Comparison of ENCODE assay signal across 12 mouse cellular contexts in the genomic region with DNA sequence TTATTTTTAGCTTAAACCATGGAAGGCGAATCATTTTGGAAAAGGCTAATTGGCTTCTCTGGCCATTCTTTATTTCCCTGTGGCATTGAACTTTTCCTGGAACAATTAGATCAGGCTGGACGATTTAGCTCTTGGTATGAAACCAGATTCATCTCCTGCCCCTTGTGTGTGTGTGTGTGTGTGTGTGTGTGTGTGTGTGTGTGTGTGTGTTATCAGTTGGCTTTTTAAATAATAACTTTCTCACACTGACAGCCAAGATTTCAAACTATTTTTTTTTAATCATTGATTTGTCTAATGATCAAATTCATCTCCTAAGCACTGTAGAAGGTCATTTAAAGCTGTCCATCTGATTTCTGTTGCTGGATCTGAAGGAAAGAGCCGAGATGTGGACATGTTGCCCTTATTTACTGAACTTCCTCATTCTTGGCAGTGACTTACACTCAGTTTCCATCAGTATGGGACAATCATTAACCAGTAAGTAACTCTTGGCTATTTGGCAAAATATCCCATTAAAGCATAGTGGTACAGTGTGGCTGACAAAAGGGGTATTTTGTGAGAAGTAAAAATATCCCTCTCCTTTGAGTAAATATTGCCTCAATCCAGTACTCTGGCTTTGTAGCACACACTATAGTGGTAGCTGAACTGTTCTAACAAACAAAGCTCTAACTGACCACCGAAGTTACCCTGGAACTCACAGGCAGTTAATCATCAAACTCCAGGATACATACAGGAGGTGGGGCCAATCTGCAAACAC.
DNase-seq lines count a peak whose midpoint lies in the region; ATAC-seq and TF ChIP-seq lines count a peak whose summit lies in the region.
"Had no signal": no experiment of that assay in that cellular context is flagged by ENCODE, and none has a peak within 500 bp of the region (broad histone marks: within the 10 kb centered on the region; RNA-seq: fewer than 3 reads in every experiment).

No protein-coding gene starts in this region.

- TF ChIP-seq CTCF in stomach, postnatal 0 days (IDR thresholded peaks at IDR 0.05; ENCODE audit: low read depth) = no peak
- TF ChIP-seq CTCF in forebrain, postnatal 0 days (IDR thresholded peaks at IDR 0.05; ENCODE audit: low read depth) = no peak
- no peak for TF ChIP-seq CTCF in thymus, adult 2 months (IDR thresholded peaks at IDR 0.05; ENCODE audit: borderline replicate concordance, control insufficient read depth, extremely low read depth, insufficient read depth, low read length, poor library complexity)

- TF ChIP-seq POLR2A in thymus, adult 2 months (IDR thresholded peaks at IDR 0.05; ENCODE audit: control insufficient read depth, extremely low read depth, insufficient read depth, low read length, poor library complexity) = no peak

- no peaks in the 10 kb centered on the region for H3K4me1 ChIP-seq in lung, embryonic 15.5 days
- H3K4me1 ChIP-seq in kidney, embryonic 16.5 days (ENCODE audit: insufficient read depth, low read length) = peaks cover 6% of the 10 kb centered on the region; the same call in 1 of the 2 replicates
- H3K4me1 ChIP-seq in liver, embryonic 16.5 days (ENCODE audit: control insufficient read depth, low read depth, low read length) = no peaks in the 10 kb centered on the region; the same call in 1 of the 2 replicates
- no peaks in the 10 kb centered on the region for H3K4me1 ChIP-seq in stomach, postnatal 0 days (replicated peaks; ENCODE audit: control insufficient read depth, insufficient read depth)
- H3K4me1 ChIP-seq in forebrain, postnatal 0 days (ENCODE audit: insufficient read depth) = no peaks in the 10 kb centered on the region
- H3K4me1 ChIP-seq in thymus, adult 2 months (replicated peaks; ENCODE audit: control insufficient read depth, insufficient read depth, low read length) = no peaks in the 10 kb centered on the region
- H3K4me1 ChIP-seq: limb, embryonic 15.5 days had no signal

- DNase-seq in lung, postnatal 10 days = no peak
- DNase-seq in stomach, postnatal 0 days (ENCODE audit: low spot score) = no peak
- no peak for DNase-seq in forebrain, postnatal 0 days
- DNase-seq in thymus, adult 2 months = no peak
- DNase-seq in urinary bladder, postnatal 4 days (ENCODE audit: low spot score in 2 of 2) = no peak
- DNase-seq: cerebellum, postnatal 36 days; midbrain, embryonic 14.5 days had no signal

- no peak overlapping the region for H3K4me2 ChIP-seq in lung, embryonic 15.5 days
- H3K4me2 ChIP-seq in kidney, embryonic 16.5 days (replicated peaks; ENCODE audit: low read depth, low read length) = no peak overlapping the region
- H3K4me2 ChIP-seq in liver, embryonic 16.5 days (ENCODE audit: low read depth, low read length) = no peak overlapping the region
- no peak overlapping the region for H3K4me2 ChIP-seq in stomach, postnatal 0 days (replicated peaks; ENCODE audit: low read depth)
- no peak overlapping the region for H3K4me2 ChIP-seq in forebrain, postnatal 0 days (ENCODE audit: low read depth)
- H3K4me2 ChIP-seq: limb, embryonic 15.5 days had no signal

- H3K9ac ChIP-seq in lung, embryonic 15.5 days = no peak overlapping the region
- H3K9ac ChIP-seq in kidney, embryonic 16.5 days (replicated peaks; ENCODE audit: low read length) = no peak overlapping the region
- H3K9ac ChIP-seq in liver, embryonic 16.5 days (ENCODE audit: low read depth, low read length) = no peak overlapping the region
- H3K9ac ChIP-seq in stomach, postnatal 0 days (ENCODE audit: low read length) = no peak overlapping the region
- no peak overlapping the region for H3K9ac ChIP-seq in forebrain, postnatal 0 days
- H3K9ac ChIP-seq: limb, embryonic 15.5 days had no signal

- TF ChIP-seq EP300 in stomach, postnatal 0 days (optimal IDR thresholded peaks at IDR 0.05) = no peak

- H3K27ac ChIP-seq in lung, embryonic 15.5 days = peak overlapping the region; percentile 47
- H3K27ac ChIP-seq in kidney, embryonic 16.5 days (ENCODE audit: low read length) = peak overlapping the region; percentile 81
- H3K27ac ChIP-seq in liver, embryonic 16.5 days (ENCODE audit: low read length) = no peak overlapping the region
- no peak overlapping the region; the same call in 1 of the 2 replicates for H3K27ac ChIP-seq in stomach, postnatal 0 days (replicated peaks)
- H3K27ac ChIP-seq in forebrain, postnatal 0 days (ENCODE audit: low read depth, low read length) = no peak overlapping the region
- no peak overlapping the region for H3K27ac ChIP-seq in thymus, adult 2 months (ENCODE audit: control insufficient read depth, insufficient read depth, low read length)
- H3K27ac ChIP-seq: limb, embryonic 15.5 days had no signal

- 48% methylated on average over 4 of the region's 4 CpGs for whole genome bisulfite sequencing in lung, embryonic 15.5 days
- WGBS in kidney, embryonic 16.5 days = 47% methylated on average over 4 of the region's 4 CpGs
- 39% methylated on average over 4 of the region's 4 CpGs for WGBS in liver, embryonic 16.5 days (ENCODE audit: insufficient replicate concordance)
- 39% methylated on average over 4 of the region's 4 CpGs for WGBS in stomach, postnatal 0 days
- 67% methylated on average over 4 of the region's 4 CpGs for WGBS in forebrain, postnatal 0 days
- WGBS in thymus, adult 2 months = 74% methylated on average over 4 of the region's 4 CpGs

- no peaks in the 10 kb centered on the region for H3K36me3 ChIP-seq in lung, embryonic 15.5 days
- H3K36me3 ChIP-seq in kidney, embryonic 16.5 days (ENCODE audit: insufficient read depth, low read length) = no peaks in the 10 kb centered on the region
- H3K36me3 ChIP-seq in liver, embryonic 16.5 days (ENCODE audit: control insufficient read depth, insufficient read depth) = no peaks in the 10 kb centered on the region
- H3K36me3 ChIP-seq in stomach, postnatal 0 days (ENCODE audit: control insufficient read depth, insufficient read depth, low read length) = no peaks in the 10 kb centered on the region
- no peaks in the 10 kb centered on the region for H3K36me3 ChIP-seq in forebrain, postnatal 0 days (ENCODE audit: insufficient read depth)
- no peaks in the 10 kb centered on the region for H3K36me3 ChIP-seq in thymus, adult 2 months (ENCODE audit: control insufficient read depth, insufficient read depth, low read length)
- H3K36me3 ChIP-seq: limb, embryonic 15.5 days had no signal

- peak; percentile 83 for ATAC-seq in lung, embryonic 15.5 days (ENCODE audit: borderline replicate concordance, extremely low read depth, low FRiP score, low TSS enrichment)
- peak; percentile 72 for ATAC-seq in kidney, embryonic 16.5 days (ENCODE audit: low FRiP score, low TSS enrichment)
- ATAC-seq in liver, embryonic 16.5 days (ENCODE audit: low read depth) = peak; percentile 95
- ATAC-seq in stomach, postnatal 0 days (ENCODE audit: low FRiP score, low TSS enrichment) = peak; percentile 88
- ATAC-seq in forebrain, postnatal 0 days = no peak
- ATAC-seq: hindbrain, embryonic 16.5 days had no signal

- H3K27me3 ChIP-seq in lung, embryonic 15.5 days = no peaks in the 10 kb centered on the region
- no peaks in the 10 kb centered on the region for H3K27me3 ChIP-seq in kidney, embryonic 16.5 days (ENCODE audit: insufficient read depth, low read length)
- no peaks in the 10 kb centered on the region for H3K27me3 ChIP-seq in liver, embryonic 16.5 days (ENCODE audit: control insufficient read depth, insufficient read depth, low read depth, low read length)
- H3K27me3 ChIP-seq in stomach, postnatal 0 days (ENCODE audit: control insufficient read depth, insufficient read depth, low read length) = no peaks in the 10 kb centered on the region
- no peaks in the 10 kb centered on the region for H3K27me3 ChIP-seq in forebrain, postnatal 0 days (ENCODE audit: insufficient read depth, low read length)
- H3K27me3 ChIP-seq in thymus, adult 2 months (ENCODE audit: control insufficient read depth, insufficient read depth, low read length) = no peaks in the 10 kb centered on the region
- H3K27me3 ChIP-seq: limb, embryonic 15.5 days had no signal

- H3K4me3 ChIP-seq in lung, embryonic 15.5 days = no peak overlapping the region
- no peak overlapping the region for H3K4me3 ChIP-seq in kidney, embryonic 16.5 days (ENCODE audit: low read length)
- H3K4me3 ChIP-seq in liver, embryonic 16.5 days (ENCODE audit: low read depth, low read length) = no peak overlapping the region
- H3K4me3 ChIP-seq in stomach, postnatal 0 days (ENCODE audit: low read depth, low read length) = no peak overlapping the region
- H3K4me3 ChIP-seq in forebrain, postnatal 0 days (ENCODE audit: low read depth, low read length) = no peak overlapping the region
- H3K4me3 ChIP-seq in thymus, adult 2 months (ENCODE audit: control insufficient read depth, insufficient read depth, low read length) = no peak overlapping the region
- H3K4me3 ChIP-seq: limb, embryonic 15.5 days had no signal

- no peaks in the 10 kb centered on the region for H3K9me3 ChIP-seq in lung, embryonic 15.5 days
- no peaks in the 10 kb centered on the region for H3K9me3 ChIP-seq in kidney, embryonic 16.5 days (ENCODE audit: low read length)
- H3K9me3 ChIP-seq in liver, embryonic 16.5 days (replicated peaks; ENCODE audit: control insufficient read depth, low read length) = no peaks in the 10 kb centered on the region
- no peaks in the 10 kb centered on the region for H3K9me3 ChIP-seq in stomach, postnatal 0 days (ENCODE audit: control insufficient read depth, low read length)
- no peaks in the 10 kb centered on the region for H3K9me3 ChIP-seq in forebrain, postnatal 0 days (ENCODE audit: low read length)
- H3K9me3 ChIP-seq: limb, embryonic 15.5 days had no signal

Comparison
In these comparisons a context has a peak if more than half of its experiments do, and no peak if none do; other contexts are left out.
1. H3K27ac ChIP-seq: peak in lung, embryonic 15.5 days (single experiment) and kidney, embryonic 16.5 days (single experiment); none in liver, embryonic 16.5 days (single experiment), stomach, postnatal 0 days (single experiment), forebrain, postnatal 0 days (single experiment) and thymus, adult 2 months (single experiment).